Mouse (Mus musculus) cerebellum, adult 11 months (tissue): ENCODE data around the gene Dock6.
A peak's percentile ranks its signal among the peaks of the same experiment; 100 is the strongest.
"Not testable (repeated sequence)": the region's sequence is repeated elsewhere in the genome, so short reads cannot be mapped to it uniquely, and the experiment has no call there.

Experiments
- DNase-seq: peaks from one replicate; pipeline ENCODE4 v3.0.0; 2022

Gene Dock6

DNA sequence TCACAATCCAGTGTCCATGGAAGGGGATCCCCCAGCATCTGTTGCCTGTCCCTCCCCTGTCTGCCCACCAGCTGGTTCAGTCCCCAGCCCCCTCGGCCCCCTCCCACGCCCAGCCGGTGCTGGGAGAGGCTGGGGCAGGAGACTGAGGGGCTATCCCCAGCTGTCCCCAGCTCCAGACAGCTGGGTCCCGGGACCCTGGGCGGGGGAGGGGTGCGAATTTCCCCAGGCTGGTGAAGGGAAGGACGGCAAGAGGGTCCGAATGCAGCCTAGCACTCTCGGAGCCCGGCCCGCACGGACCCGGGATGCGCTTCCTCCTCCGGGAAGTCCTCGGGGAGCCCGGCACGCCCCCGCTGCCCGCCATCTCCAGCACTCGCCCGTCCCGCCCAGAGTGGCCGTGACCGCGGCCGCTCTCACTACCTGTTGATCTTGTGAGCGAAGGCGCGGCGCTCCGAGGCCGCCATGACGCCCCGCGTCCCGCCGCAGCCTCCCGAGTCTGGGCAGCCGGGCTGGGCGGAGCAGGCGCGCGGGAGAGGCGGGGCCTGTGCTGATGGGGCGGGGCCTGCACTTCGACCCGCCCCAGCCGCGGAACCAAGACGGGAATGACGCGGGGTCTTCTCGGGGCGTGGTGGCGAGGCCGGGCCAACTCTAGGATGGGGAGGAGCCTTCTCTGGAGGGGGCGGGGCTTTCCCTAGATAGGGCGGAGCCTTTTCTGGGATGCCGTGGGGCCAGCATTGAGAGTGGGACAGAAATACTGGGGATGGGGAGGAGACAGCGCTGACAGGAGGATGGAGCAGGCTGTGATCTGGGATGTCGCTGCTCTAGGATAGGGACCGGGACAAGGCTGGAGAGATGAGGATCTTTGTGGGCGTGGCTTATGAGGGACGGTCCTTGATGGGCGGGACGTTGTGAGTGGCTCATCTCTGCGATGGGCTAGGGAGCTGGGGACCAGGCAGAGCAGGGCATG, at the start of gene Dock6:
Gene Dock6, minus strand, starts transcription at position 508 of the 964 bp plus-strand sequence.
- DNase-seq: peak; percentile 59

DNA sequence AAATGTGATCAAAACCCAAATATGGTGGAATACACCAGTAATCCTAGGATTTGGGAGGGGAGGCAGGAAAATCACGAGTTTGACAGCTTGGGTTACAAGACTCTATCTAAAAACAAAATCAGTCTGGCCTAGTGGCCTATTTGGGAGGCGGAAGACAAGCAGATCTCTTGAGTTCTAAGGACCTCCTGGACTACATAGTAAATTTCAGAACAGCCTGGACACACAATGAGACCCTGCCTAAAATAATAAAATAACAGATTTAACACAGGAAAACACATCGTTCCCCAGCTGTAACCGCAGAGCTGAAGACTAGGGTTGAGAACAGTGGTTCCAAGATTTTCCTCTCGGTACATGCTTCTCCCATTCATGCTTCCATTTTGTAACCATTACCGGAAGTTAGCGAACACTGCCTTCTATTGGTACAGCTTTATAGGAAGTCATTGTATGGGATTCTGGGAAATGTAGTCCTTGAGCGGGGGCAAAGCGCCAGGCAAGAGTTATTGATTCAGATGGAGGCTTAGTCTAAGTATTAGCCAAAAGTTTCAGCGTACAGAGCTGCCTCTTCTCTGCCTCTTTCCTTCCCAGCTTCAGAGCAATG, 48.9 kb upstream of the Dock6 start:
- peak; percentile 61 for DNase-seq

DNA sequence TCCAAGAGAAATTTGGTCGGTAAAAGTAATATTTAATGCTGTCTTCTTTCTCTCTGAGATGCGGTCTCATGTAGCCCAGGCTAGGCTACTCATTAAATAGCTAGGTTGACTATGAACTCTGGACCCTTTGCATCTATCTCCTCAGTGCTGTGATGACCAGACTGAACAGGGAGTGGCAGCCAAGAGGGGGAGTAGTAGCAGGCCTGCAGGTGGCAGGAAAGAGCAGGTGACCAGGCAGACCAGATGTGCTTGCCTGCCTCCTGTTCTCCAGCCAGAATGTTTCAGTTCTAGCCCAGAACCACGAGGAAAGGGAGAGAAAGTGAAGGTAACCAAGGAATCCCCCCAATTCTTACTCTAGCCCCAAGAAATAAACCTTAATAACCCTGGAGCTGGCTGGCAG, 36.8 kb upstream of the Dock6 start:
- no peak for DNase-seq

DNA sequence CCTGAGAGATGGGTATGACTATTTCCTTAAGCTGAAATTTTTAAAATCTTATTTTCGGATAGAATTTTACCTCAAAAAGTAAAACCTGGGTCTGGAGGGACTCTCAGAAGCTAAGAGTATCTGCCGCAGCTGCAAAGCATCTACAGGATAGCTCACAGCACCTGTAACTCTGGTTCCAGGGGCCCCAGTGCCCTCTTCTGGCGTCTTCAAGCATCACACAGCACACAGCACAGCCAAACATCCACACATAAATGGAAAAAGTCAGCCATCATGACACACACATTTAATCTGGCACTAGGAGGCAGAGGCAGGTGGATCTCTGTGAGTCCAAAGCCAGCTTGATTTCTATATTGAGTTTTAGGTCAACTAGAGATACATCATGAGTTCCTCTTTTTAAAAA, 24.2 kb upstream of the Dock6 start:
- DNase-seq: no peak

DNA sequence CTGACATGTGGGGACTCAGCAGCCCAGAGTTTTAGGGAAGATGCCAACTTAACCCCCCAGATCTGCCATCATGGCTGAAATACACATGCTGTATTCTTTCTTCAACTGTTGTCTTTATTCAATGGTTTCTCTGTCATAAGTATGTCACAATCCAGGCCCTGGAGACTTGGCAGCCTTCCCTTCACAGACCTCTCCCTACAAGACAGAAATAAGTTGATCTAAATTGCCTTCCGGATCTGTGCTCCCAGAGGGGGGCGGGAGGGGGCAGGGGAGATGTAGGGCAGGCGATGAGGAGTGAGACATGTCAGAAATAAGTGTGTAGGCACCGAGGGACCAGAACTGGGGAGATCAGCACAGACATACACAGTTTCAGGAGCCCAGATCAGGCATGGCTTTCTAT, 19.8 kb upstream of the Dock6 start:
- no peak for DNase-seq

DNA sequence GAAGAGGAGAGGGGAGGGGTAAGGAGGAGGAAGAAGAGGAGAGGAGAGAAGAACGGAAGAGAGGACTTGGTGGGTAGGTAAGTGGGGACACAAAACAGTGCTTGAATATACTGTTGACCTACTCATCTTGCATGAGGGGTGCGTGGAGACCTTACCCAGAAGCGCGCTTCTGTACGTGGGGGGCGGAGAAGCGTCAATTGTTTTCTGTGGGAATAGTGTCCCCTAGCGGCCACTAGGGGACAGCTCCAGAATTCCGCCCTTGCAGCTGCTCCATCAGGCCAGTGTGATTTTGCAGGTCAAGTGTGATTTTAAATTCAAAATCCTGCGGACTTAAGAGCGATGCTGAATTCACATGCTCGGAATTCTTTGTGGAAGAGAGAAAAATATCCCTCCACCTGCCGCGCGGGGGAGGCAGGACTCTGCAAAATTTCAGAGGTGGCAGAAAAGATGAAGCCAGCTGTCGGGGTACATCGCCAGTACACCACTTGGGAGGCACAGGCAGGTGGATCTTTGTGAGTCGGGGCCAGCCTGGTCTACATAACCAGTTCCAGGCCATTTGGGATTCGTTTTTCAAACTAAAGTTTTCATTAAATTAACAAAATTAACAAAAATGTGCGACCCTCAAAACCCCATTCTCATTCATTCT, 18.6 kb upstream of the Dock6 start:
- DNase-seq: peak; percentile 56

DNA sequence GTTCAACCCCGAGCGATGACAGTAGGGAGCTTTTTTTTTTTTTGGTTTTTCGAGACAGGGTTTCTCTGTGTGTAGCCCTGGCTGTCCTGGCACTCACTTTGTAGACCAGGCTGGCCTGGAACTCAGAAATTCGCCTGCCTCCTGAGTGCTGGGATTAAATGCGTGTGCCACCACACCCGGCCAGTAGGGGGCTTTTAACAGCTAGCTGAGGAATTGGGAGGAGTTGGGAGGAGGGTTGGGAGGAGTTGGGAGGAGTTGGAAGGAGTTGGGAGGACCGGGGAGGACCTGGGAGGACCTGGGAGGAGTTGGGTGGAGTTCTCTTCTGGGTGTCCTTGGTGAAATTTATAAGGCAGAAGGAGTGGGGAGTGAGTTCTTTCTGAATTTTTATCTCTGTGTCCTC, 16.9 kb upstream of the Dock6 start:
- peak; percentile 42 for DNase-seq

DNA sequence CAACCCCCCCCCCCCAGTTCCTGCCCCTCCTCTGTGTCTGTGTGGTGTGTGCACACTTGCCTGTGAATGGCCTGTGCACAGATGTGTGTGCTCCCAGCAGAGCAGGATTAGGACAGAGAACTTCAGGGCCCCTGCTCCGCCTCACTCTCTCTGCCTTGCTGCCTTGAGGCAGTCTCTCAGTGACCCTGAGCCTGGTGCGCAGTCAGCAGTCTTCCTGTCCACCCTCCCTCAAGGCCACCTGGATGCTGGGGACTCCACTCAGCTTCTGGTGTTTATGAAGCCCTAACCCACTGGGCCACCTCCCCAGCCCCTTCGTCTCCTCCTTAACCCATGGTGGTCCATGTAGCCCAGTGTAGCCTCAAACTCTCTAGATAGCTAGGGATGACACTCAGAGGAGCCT, 15.3 kb upstream of the Dock6 start:
- no peak for DNase-seq

DNA sequence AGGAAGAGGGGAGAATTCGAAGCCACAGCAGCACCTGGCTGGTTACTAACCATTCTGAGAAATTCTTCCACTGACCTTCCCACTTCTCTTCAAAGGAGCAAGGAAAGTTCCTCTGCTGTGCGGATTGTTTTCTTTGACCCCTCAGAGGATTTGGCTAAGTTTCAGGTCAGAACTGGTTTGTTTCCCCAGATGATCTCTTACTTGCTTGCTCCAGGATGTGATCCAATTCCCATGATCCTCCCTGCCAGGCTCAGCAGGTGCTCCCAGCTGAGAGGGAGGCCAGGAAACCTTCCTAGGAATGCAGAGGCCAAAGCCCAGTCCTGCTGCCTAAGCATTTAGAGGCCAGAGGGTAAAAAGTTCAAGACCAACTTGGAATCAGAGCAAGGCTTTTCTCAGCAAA, 14.2 kb upstream of the Dock6 start:
- no peak for DNase-seq

DNA sequence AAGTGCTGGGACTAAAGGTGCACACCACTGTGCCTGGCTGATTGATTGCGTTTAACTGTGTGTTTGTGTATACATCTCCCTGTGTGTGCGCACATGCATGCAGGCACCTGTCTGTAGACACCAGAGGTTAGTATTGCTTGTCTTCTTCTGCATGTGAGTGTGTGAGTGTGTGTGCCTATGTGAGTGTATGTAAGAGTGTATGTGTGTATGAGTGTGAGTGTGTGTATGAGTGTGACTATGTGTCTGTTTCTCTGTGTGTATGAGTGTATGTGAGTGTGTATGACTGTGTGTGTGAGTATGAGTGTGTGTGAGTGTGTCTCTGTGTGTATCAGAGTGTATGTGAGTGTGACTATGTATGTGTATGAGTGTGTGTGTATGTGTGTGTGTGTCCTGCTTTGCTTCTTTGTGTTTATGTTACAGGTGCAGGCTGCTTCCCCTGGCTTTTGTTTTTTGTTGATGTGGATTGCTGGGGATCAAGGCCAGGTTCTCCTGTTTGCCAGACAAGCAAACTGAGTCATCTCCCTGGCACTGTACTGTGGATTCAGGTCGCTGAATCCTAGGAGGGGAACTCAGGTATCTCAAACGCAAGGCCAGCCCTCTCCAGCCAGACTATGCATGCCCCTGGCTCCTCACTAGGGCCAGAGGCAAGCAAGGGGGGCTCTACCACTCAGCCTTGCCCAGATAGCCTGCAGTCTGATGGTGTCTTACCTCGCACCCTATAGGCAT, 13.4 kb upstream of the Dock6 start:
- DNase-seq: no peak

DNA sequence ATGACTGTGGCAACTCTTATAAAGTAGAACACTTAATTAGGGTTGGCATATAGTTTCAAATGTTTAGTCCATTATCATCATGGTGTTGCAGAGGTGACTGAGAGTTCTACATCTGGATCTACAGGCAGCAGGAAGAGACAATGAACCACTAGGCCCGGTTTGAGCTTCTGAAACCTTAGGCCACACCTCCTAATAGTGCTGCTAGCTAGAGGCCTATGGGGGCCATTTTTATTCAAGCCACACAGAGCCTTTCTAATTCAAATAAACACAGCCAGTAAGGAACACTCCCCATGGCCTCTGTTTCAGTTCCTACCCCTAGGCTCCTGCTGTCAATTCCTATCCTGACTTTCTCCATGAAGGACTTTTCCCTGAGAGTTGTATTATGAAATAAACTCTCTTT, 9.7 kb upstream of the Dock6 start:
- no peak for DNase-seq

DNA sequence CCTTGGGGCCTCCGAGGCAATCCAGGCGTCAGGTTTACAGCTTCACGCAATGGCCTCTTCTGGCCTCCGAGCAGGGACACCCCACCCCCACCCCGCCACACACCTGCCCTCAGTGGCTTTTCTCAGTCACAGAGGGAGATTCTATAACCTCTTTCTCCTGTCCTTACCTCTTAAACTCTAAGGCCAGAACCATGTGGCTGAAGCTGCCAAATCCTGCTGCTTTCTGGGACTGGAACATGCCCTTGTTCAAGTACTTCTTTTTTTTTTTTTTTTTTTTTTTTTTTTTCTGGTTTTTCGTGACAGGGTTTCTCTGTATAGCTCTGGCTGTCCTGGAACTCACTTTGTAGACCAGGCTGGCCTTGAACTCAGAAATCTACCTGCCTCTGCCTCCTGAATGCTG, 7.9 kb upstream of the Dock6 start:
- not testable (repeated sequence) for DNase-seq

DNA sequence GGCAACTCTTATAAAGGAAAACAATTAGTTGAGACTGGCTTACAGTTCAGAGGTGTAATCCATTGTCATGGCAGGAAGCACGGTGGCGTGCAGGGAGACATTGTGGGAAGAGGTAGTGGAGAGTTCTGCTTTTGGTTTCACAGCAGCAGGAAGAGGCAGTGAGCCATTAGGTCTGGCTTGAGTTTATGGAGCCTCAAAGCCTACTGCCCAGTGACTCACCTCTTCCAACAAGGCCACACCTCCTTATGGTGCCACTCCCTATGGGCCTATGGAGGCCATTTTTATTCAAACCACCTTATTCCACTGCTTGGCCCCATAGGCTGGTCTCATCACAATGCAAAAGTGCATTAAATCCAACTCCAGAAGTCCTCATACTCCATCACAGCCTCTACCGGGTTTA, 7.2 kb upstream of the Dock6 start:
- DNase-seq: no peak

DNA sequence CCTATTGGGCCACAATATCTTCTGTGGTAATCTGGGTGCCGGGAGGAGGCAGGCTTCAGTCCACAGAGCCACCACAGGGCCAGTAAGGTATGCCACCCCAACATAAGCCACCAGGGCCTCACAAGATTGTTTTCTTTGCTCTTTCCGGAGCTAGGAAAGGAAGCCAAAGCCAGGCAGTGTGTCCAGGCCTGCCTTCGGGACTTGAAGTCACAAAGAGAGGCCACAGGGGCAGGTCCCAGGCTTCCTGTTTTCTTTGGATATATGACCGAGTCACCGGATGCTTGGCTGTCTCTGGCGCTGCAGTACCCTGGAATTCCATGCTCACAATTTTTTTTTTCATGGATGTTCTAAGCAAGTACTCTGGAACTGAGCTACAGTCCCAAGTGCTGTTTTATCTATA, 5.6 kb upstream of the Dock6 start:
- no peak for DNase-seq

DNA sequence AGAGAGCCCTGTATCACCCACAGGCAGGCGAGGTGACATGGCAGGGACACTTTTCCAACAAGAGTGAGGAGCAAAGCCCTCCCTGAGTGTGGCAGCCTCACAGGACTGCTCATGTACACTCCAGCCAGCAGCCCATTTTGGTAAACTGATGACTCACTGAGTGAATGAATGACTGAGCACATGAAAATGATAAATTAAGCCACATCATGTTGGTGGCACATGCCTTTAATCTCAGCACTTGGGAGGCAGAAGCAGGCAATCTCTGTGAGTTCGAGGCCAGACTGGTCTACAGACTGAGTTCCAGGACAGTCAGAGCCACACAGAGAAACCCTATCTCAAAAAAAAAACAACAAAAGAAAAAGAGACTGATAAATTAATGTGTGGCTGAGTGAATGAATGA, 5.1 kb upstream of the Dock6 start:
- DNase-seq: no peak

DNA sequence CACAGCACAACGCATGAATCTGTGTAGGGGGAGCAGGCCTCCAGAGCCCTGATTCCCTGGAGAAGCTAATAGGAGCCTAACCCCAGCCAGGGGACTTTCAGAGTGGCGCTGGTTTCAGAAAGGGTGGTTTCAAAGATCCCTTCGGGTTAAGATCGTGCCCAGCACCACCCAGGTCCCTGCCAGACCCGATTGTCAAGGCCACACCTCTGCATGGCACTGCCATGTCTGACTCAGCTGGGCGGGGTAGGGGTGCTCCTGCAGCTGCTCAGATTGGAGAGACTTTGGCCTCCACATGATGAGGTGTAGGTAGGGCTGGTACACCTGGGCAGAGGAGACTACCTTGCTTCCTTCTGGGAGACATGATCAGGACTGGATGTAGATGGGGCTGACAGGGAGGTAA, 2.5 kb upstream of the Dock6 start:
- DNase-seq: no peak

DNA sequence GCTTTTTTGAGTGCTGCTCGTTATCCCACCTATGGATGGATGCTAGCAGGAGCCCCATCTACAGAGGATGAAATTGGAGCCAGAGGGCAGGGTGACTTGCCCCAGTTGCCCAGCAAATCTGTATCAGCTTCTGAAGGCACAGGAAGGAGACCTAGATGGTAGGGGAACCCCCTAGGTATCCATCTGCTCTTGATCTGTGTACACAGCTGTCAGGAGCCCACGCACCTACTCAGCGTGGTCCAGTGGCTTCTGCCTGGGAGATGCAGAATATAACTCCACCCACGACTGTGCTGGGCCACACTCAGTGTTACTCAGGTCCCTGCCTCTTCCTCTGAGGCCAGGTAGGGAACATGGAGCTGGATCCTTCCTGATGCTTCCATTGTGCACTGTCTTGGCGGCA, 1.5 kb upstream of the Dock6 start:
- no peak for DNase-seq

DNA sequence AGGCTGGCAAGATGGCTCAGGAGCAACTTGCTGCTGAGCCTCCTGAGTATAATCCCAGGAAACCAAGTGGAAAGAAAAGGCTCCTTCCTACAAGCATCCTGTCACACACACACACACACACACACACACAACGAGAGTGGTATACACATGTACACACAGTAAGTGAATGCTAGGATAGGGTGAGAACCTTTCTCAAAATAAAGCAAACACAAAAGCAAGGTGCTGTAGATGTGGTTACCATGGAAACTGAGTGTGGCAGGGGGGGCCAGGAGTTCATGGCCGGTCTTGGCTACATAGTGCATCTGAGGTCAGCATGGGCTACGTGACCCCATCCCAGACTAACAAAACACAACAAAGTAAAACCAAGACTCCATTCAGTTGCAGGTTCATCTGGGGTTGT, 1.4 kb downstream of the Dock6 start:
- no peak for DNase-seq

DNA sequence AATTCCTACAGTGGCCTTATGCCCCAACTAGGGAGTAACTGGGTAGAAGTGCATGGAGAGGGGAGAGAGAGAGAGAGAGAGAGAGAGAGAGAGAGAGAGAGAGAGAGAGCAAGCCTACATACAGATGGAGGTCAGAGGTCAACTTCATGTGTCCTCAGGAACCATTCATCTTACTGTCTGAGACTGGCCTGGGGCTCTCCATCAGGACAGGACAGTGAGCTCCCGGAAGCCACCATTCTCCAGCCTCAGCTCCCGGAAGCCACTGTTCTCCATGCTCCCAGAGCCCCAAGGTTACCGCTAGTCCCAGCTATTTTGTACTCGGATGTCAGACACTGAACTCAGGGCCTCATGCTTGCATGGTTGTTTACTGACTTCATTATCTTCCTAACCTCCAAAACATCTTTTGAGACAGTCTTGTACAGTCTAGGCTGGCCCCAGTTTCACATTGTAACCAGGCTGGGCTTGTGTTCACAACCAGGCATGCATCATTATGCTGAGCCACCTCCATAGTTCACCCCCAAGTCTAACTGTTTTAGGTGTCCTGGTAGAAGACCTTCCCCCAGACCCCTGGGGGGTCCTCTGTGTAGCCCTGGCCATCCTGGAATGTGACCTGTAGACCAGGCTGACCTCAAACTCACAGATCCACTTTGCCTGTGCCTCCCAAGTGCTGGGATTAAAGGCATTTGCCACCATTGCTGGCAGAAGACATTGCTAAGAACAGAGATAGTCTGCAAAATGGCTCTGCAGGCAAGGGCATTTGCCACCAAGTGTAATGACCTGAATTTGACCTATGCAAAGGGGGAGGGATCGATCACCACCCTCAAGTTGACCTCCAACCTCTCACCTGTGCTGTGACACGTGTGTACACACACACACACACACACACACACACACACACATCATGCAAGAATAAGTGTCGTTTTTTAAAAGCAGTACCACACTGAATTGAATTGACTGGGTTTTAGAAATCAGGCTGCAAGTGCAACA, 2.5 kb downstream of the Dock6 start:
- DNase-seq: no peak

DNA sequence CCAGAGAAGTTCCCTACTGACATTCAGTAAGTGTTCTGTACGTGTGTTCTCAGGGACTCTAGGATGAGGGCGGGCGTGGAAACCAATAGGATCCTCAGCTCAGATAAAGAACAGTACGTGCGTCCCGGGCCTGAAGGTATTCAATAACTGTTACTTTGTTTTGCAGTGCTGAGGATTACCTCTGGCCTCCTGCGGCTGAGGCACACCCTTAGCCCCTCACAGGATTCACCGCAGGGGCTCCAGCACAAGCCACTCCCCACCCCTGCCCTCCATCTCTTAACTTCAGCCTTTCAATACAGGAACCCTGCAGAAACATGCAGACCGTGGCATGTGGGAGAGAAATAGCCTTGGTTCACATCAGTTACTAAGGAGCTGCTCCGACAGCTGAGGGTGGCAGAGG, 4.5 kb downstream of the Dock6 start:
- DNase-seq: no peak

DNA sequence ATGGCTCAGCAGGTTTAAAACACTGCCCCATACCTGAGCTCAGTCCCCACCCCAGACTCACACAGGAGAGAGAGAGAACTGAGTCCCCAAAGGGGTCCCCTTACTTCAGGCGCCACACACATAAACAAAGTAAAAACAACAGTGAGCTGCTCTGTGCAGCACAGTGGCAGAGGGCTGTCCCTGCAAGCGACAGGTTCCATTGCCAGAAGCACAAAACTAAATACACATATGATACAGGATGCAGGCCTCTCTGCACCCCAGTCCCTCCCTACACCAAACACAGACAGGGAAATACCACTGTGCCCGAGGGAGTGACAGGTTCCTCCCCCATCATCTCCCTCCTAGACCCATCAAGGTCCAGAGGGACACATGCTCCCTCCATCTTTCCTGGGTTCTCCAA, 5.0 kb downstream of the Dock6 start:
- no peak for DNase-seq

DNA sequence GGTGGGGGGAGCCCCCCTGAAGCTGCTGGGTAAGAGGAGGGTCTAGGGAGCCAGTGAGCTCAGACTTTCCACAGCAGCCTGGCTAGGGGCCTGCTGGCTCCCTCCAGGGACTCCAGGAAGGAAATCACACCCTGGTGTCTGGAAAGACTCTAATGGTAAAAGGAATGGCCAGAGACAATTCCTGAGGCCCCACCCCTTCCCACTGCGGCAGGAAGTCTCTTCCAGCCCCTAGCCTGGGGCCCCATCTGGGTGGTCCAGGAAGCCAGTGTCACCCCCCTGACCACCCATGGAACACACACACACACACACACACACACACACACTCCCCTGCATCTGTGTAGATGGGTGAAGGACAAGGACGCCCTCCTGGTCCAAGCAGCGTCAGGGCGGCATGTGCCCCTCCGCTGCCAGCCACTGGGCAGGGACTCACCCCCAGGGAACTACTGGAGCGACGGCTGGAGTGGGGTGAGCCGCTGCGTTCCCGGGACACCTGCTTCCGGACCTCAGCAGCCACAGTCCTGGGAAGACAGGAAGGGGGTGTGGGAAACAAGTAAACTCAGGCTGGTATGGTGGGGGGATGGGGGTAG, 5.6 kb downstream of the Dock6 start:
- DNase-seq: no peak
